Mouse (Mus musculus) brain, adult 2 months (tissue): ENCODE results near the gene Acss1.

ENCODE experiments used
- DNase-seq: peaks from one replicate; pipeline ENCODE4 v3.0.0; 2011; ENCODE audit warnings: low read depth, low spot score

Acss1 gene

DNA sequence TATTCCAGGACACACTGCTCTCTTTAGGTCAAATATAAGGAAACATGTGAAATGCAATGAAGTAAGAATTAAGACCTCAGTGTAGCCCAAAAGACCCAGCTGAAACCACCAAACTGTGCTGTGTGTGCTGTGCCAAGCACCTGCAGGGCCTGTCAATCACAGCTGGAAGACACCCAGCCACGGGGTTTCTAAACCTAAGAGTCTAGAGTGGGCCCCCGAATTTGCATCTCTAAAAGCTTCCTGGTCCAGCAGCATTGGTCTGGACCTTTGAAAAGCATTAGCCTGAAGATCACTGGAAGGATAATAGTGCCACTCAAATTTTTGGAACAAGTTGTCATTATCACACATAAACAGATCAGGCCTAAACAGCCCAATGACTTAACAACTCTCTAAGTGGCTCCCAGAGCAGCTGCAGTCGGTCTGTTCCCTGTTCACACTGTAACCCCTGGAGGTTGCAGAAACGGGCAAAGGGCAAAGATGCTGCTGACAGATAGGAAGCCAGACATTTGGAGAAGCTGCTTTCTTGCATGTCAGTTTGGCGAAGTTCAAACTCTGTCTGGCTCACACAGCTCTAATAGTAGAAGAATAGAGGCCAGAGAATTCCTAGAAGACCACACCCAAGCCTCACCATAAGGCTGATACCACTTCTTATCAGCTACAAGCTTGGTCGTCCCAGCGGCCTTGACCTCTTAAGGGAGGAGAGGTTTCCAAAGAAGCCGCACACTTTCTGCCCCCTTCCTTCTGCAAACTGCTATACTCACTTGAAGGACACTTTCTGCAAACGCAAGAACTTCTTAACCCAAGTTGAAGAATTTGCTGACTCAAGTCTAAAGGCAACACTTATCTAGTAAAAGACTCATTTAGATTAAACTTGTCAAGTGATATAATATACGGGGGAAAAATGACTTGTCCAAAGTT is 2.5 kb downstream of the Acss1 start:
- no peak for DNase-seq

DNA sequence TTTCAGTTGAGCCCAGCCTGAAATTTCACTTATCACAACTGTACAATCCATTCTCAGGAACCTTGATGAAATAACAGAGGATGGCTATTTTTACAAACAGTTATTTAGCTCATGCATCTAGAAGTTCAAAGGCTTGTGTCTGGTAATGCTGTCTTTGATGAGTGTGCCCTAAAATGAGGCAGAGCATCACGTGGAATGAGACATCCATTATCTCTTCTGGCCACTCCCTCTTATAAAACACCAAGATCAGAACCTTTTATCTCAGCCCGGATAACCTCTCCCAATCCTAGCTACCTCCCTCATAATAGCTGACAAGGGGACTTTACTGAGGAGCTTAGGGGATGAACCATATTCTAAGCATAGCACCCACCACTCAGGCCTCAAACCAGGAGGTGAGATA is 3.3 kb downstream of the Acss1 start:
- DNase-seq, result no peak

DNA sequence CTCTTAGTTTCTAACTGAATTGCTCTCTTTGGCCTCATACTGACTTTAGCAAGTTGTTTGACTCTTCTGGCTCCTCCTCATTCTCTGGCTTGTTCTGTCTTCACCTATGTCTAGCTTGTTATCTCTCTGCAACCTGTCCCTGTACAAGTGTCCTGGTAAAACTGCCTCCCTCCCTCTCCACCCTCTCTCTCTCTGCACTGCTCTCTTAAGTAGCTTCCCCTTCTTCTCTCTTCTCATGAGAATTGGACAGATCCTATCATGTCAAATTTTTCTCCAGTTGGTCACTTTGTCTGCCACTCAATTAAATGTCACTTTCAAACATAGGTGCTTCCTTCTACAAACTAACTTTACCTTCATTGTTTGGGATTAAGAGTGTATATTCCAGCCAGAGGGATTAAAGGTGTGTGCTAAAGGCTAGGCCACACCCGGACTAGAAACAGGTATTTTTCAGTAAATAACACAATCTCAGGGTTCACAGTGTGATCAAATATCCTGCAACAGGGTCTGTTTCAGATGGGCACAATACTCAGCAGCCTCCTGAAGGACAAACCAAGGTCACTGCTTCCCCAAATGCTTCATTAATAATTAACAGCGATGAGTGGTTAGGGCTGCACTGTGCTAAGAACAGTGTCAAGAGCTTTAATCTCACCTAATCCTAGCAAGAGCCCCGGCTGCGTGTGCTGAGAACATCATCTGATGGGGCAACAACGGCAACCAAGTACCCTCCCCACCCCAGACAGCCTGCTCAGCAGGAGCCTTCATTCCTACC is 4.0 kb downstream of the Acss1 start:
- no peak for DNase-seq

DNA sequence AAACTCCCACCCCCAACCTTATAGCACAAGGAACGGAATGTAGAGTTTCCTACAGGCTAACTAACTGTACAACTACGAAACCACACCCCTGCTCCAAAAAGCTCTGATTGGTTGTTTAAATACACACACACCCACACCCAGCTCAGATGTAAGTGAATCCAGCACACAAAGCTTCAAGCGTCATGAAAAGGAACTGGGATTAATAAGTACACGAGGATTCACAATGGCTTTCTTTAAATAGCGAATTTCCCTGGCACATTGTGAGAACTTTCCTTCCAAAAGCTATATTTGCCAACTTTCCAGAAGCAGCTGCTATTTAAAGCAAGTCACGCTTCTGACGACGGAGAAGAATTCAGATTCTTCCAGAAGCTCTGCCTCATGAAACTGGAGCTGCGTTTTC is 5.0 kb downstream of the Acss1 start:
- DNase-seq, result peak; percentile 87

DNA sequence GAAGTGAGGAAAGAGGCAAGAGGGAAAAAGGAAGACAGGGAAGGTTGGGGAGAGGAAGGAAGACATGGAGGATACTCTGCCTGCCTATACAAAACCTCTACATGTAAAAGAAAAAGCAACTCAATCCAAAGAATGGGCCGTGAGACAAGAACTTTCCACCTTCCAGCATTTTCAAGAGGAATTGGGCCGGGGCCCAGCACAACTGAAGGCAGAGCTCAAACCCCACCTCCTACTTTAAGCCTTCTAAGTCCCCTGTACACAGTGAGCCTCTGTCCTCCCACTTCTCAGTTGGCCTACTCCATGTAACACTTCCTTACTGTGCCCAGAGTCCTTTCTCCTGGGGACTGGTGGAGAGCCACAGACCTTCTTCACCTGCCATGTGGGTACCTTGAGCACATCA is 6.3 kb downstream of the Acss1 start:
- peak; percentile 41 for DNase-seq

DNA sequence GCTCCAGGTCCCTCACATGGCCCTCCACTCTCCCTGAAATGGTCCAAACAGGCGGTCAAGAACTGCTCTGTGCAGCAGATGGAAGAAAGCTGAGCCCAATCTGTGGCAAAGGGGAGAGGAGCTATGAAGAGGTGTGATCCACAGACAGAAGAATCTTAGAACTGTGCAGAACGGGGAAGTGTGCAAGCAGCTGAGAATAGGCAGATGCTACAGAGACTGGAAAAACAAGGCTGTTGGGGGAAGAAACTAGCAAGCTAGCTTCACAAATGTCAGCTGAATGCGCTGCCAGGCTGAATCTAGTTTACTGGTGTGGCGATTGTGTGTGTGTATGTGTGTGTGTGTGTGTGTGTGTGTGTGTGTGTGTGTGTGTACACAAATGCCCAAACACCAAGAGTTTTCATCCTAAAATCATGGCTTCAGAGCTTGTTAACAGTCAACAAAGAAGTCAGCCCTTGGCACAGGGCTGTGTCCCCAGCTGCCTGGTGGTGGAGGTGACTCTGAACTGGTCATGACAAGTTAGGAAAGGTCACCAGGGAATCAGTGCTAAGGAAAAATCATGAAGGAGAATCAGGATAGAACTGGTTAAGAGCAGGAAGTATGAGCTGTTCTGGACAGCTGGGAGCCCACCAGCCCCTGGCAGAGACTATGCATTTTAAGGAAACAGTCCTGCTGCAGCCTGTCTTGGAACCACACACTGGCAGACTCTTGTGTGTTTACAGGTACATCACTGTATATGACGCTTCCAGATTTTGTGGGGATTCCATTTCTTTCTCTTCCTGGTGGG is 7.4 kb downstream of the Acss1 start:
- peak; percentile 71 for DNase-seq

DNA sequence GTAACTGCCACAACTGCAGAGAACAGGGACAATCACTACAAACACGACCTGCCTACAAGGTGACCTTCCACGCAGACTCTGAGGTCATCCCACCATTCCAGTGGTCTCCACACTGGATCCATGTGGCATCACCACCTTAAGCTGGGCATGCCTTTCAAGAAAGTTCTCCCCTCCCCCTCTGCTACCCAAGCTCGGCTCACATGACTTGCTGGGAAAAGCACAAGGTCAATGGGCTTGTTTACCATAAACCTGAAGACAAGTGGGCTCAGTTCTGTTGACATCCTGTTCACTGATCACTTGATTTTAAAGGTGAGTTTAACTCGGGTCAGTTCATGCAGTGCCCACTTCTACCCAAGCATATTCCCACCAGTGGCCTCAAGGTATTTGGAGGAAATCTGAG is 8.3 kb downstream of the Acss1 start:
- no peak for DNase-seq

DNA sequence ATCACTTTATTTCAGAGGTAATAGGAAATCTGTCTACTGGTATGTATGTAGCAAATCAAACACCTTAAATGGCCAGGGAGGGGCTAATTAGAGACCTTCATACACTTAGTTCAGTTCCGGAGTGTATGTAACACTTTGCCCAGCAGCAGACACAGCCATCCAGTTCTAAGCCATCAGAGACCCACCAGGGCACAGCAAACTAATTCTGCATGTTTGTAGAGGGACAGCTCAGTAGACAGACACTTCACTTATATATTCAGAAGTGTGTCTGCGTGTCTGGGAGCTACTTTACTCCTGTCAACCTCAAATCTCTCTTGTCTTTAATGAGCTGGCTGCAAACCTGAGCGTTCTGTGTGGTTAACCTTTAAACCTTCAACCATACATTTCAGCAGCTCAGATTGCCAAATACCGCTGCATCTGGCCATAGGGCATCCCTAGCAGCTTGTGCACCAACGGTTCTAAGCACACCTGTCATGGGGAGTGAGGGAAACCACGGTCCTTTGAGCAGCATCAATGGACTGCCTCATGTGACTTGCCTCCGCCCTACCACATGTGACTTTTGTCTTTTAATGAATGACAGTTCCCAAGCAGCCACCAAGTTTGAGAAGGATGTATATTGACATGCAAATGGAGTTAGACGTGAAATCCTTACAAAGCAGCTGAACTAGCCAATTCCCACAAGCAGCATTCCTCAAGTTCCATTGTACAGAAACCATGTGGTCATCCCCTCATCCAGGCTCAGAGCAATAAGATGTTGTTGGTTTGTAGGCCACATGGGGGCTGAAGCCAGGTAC is 11.1 kb downstream of the Acss1 start:
- no peak for DNase-seq

DNA sequence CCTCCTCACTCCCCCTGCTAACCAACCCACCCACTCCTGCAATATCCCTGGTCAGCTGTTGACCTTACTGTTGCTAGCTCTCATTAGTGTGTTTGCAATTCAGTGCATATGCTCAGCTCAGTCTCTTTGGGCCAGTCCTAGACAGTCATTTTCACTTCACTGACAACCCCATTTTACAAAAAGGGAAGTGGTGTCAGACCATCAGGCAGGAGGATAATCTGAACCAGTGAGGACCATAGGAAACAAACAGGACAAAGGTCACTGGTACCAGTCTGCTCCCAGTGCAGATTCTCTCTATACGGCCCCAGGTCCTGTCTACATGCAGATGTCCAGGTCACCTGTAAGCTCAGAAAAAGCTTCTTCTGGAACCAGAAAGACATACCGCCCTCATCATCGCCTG is 12.2 kb downstream of the Acss1 start:
- no peak for DNase-seq

DNA sequence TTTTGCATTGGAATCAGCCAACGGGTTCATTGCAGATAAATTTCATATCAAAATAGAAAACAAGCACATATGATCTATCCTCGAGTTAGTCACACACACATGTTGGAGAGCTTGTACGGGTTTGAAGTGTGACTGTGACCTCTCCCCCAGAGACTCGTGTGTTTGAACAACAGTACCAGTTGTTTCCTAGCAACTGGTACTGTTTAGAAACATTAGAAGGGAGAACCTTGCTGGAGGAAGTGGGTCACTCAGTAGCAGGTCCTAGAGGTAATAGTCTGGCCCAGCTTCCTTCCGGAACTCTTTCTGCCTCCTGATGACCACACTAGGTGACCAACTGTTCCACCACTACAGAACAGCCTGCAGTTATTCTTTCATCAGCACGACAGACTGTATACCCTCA is 13.0 kb downstream of the Acss1 start:
- DNase-seq, result no peak

DNA sequence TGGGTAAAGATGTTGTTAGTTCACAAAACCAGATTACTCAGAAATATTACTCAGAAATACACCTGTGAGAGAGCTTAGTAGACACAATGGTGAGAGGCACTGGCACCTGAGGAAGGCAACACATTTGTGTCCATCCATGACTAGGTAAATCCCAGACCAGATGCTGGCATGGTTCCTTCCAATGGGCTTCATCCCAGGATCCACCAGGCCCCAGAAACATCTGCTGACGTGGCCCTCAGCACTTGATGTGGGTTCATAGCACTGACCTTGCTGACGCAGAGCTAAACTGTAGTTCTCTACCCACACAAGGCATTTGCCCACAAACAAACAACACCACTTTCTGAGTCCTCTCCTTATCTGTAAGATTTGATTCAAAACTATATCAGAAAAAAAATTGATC is 13.5 kb downstream of the Acss1 start:
- DNase-seq, result no peak

DNA sequence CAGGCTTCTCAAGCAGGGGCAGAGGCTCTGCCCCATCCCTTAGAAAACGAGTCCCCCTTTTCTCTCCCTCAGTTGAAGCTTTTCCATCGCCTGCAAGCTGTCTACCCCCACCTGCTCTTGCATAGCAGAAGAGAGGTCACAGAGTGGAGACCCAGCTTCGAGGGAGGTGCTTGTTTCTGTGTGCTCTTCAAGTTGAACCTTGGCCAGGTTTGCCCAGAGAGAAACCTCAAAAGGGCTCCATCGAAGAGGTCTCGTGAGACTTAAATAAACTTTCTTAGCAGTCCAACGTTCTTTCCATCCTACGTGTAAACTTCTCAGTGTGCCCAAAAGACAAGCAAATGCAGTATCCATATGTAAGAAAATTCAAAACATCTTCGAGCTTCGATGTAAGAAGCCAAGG is 16.9 kb downstream of the Acss1 start:
- no peak for DNase-seq

DNA sequence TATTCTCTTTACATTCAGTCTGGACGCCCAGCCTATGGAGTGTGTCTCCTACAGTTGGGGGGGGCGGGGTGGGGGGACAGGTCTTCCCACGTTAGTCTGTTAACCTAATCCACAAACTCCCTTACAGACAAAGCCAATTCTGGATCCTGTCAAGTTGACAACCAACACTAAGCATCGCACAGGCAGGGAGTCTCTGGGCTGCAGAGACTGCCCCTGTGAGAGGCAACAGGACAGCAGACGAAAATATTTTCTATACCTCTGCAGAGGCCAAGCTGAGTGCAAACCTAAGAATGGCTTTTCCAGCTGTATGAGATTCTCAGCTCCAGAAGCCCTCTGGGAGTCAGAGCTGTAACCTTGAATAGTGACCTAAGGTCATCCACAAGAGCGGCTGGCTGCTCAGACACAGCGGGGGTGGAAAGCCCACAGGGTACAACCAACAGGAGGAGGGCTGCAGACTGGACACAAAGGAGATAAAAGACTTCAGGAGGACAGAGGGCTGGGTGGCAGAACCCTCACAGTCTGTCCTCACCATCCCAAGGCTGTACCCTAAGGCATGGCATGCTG is 17.7 kb downstream of the Acss1 start:
- DNase-seq, result no peak

DNA sequence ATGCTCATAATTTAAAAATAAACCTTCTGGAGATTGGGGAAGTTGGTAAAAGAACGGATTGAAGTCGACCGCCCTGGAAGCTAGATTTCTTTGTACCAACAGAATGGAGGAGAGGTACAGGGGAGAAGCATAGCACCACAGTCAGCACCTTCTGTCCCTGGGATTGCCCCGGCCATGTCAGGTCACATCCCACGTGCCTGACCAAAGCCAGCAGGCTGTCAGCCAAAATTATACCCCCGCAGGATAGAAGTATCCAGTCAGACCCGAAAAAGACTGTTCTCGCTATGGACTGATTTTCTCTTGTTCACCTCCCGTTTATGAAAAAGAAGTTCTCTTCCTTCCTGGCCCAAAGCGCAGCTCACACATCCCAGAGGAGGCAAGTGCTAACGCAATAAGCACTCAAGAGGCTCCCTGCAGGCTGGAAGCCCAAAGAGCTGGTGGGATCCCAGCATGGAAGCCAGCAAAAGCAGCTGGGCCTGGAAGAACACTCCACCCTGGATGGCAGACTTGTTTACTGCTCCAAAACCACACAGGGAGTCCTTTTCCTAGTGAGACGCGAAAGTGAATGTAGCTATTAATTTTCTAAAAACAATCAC is 19.9 kb downstream of the Acss1 start:
- peak; percentile 46 for DNase-seq

DNA sequence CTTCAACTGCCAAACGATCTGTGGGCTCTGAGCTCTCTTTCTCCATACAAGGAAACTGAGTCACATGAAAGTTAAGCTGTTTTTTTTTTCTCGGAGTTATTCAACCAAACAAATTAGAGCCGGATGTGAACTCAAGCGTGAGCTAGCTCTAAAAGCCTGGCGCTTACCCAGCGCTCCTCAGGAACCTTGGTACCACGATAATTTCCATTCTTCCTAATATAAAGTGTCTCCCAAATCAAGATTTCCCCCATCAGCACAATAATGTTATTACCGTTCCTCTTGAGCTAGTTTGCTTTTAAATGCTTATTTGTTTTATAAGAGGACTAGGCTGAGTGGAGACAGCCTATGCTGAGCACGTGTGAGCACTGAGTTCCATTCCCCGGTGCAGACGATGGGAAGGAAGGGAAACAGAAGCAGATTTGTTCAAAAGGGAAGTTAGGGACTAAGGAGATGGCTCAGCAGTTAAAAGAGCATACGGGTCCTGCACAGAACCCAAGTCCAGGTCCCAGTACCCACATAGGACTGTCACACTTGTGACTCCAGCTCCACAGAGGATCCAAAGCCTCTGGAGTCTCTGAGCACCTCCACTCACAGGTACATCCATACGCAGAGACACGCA is 20.5 kb downstream of the Acss1 start:
- DNase-seq, result no peak

DNA sequence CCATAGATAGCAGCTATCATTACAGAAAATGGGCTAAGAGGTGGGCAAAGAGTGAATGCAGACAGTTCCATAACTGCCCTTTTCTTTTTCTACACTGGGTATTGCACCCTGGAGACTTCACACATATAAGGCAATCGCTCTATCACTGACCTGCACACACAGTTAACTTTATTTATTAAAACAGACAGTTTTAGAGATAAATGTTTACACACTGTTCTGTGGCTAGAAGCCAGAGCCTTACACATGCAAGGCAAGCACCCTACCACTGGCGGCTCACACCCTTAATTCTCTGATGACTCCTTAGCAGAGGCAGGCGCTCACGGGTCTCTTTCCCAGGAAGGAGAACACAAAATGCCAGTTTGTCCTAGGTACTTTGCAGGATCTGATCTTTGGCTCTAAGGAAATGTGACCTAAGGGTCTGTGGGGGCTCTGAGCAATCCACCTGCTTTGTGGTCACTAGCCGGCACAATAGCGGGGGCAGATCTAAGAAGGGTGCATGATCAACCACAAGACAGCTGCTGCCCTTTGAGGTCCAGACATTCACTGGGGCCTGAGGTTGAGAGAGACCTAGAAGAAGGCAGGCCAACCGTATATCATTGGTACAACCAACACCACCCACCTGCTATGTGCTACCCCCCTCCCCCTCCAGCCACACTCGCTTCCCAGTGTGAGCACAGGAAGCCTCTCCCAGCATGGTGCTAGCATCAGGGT is 21.7 kb downstream of the Acss1 start:
- no peak for DNase-seq

DNA sequence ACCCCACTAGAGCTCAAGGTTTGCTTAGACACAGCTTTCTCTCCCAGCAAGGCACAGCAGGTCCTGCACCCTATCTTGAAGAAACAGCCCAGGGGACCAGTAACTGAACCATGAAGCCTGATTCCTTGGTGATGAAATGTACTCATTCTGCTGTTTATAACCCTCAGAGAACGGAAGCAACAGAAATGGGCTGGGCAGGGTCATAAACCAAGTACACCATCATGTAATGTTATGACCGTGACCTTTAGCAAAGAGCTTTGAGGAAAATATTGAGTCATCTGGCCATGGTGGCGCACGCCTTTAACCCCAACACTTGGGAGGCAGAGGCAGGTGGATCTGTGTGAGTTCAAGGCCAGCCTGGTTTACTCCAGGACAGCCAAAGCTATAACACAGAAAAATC is 23.1 kb downstream of the Acss1 start:
- no peak for DNase-seq

DNA sequence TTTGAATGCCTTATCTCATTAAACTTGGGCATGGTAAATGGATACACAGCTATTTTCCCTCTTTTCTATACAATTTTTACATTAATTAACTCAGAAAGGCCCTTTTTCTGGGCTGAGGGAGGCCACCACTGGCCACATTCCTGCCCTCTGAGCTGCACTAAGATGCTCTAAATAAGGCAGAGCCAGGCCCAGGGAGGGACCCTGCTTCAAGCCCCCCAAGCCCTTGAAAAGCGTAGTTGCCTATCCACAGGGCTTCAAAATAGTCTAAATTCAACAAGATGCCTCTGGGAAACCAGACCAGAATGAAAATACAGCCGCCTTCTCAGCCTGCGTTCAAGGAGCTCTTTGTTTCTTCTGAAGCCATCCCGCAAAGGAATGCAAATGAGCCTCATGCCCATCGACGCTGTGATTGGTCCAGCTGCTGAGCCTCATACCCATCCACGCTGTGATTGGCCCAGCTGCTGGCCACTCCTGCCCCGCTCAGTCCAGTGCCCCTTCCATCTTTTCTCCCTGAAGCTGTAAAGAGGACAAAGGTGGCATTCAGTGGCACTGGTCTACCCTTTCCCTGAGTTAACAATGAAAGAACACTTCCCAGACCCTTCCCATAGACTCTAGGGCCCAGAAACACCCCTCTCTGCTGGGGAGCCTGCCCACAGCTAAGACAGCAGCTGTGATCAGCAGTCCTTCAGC is 24.4 kb downstream of the Acss1 start:
- DNase-seq, result peak; percentile 90

DNA sequence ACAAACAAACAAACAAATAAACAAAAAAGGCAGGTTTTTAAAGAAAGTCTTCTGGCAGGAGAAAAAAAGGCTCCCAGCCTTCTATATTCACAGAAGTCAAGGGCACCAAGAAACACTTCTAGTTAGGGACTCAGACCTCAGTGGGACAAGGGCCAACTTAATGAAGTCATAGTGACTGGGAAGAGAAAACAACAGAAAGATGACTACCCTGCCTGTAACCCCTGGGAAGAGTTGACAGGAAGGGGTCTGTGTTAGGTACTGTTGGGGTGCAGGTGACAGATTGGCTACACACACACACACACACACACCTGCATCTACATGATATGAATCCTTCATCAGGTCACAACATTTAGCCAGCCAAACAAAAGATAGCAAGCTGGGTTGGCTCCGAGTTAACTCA is 25.1 kb downstream of the Acss1 start:
- no peak for DNase-seq
